Mouse (Mus musculus): ENCODE data around the gene Zfp867.

The Zfp867 gene

DNA sequence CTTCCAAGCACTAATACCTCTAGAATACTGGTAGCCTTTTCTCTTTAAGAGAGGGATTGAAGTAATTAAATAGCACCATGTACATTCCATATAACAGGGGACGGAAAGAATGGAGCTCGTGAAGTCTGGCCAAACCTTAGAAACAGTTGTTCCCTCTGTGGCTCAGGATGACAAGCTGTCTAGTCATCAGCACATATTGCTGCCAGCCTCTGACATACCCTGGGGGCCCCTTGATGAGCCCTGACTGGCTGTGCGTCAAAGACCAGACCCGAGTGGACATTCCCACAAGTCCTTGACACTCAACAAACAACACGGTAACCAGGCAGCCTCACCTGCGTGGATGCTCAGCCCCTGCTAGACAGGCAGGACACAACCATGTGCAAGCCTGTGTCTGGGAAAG, 60.2 kb downstream of the Zfp867 start:
- in situ Hi-C loops (cut with MboI; ENCODE audit: unreplicated experiment in 2 of 2): no loop called here

Measured in v-Abl transformed pro-B cells (cell line).